Mouse (Mus musculus): ENCODE results near the gene Adam33. TPM values are rescaled to one million over a fixed set of nuclear protein-coding genes. Genes with fewer than 3 reads are reported as not detected.

Adam33 gene
- polyA plus RNA-seq, 1 experiment from 2014 or later, result 3.6 TPM

GRCm38 (mm10) chr2:131061607-131062006, 2.0 kb downstream of the Adam33 start:
- 53% methylated on average over 5 of the region's 5 CpGs for WGBS
- Histone ChIP-seq H3K4me2 (replicated peaks; ENCODE audit: low read depth, low read length) (no peak overlapping the region), H3K4me1 (ENCODE audit: control insufficient read depth, insufficient read depth, low read length) (peaks cover 8% of the 10 kb centered on the region; the same call in 1 of the 2 replicates), H3K36me3 (ENCODE audit: control insufficient read depth, insufficient read depth, low read length) (no peaks in the 10 kb centered on the region), H3K9me3 (ENCODE audit: control insufficient read depth, low read depth, low read length) (no peaks in the 10 kb centered on the region), H3K4me3 (ENCODE audit: low read depth, low read length) (no peak overlapping the region), H3K9ac (replicated peaks; ENCODE audit: low read depth, low read length) (no peak overlapping the region), H3K27me3 (ENCODE audit: control insufficient read depth, insufficient read depth, low read length) (0 out of 2 replicates have a peak, but pooled peaks cover 3% of the 10 kb centered on the region), H3K27ac (ENCODE audit: low read length) (no peak overlapping the region)
- no peak for ATAC-seq (ENCODE audit: insufficient number of reproducible peaks, insufficient read depth, low FRiP score, low read depth)

- Histone ChIP-seq H3K36me3 (ENCODE audit: control insufficient read depth, insufficient read depth, low read length) (no peaks in the 10 kb centered on the region), H3K27me3 (ENCODE audit: control insufficient read depth, insufficient read depth, low read length) (peaks cover 6% of the 10 kb centered on the region; the same call in 1 of the 2 replicates), H3K4me3 (ENCODE audit: low read depth, low read length) (no peak overlapping the region), H3K4me1 (ENCODE audit: control insufficient read depth, insufficient read depth, low read length) (peaks cover 10% of the 10 kb centered on the region; the same call in 1 of the 2 replicates), H3K9ac (replicated peaks; ENCODE audit: low read depth, low read length) (no peak overlapping the region), H3K4me2 (replicated peaks; ENCODE audit: low read depth, low read length) (no peak overlapping the region), H3K9me3 (ENCODE audit: control insufficient read depth, low read depth, low read length) (no peaks in the 10 kb centered on the region), H3K27ac (ENCODE audit: low read length) (no peak overlapping the region)
- 70% methylated on average over 6 of the region's 6 CpGs for WGBS
- no peak for ATAC-seq (ENCODE audit: insufficient number of reproducible peaks, insufficient read depth, low FRiP score, low read depth)
Observed at GRCm38 (mm10) chr2:131060784-131061183, 2.8 kb downstream of the Adam33 start.

DNA sequence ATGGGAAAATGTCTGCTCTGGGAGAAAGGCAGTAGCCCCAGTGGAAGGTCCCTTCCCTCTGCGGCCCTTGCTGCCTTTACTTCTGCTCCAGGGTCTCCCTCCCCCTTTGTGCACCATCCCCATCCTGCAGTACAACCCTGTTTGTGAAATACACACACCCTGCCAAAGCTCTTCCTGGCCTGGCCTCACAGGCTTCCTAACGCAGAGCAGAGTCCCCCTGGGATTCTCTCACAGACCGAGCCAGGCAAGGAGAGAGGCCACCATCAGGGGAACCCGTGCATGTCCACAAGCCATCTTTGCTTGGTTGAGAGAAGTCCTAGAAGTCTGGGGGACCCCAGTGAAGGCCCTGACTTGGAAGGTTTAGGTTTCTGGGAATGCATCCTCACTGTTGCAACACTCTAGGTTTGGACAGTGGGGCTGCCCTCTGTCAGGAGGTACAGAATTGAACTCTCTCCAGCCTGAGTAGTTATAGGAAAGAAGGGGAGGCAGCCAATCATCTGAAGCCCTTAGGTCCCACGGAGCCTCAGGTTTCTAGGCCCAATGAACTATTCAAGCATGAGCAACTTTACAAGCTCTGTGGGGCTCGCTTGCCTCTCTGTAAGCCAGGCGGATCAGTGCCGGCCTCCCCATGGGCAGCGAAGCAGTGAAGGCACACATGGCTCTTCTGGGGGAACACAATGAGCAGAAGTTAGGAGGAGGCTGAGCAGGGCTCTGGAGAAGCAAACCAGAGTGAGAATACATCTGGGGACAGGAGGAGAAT, 3.7 kb downstream of the Adam33 start:
- no peak overlapping the region for H3K27ac ChIP-seq (ENCODE audit: low read length)
- peaks cover 11% of the 10 kb centered on the region; the same call in 1 of the 2 replicates for H3K4me1 ChIP-seq (ENCODE audit: control insufficient read depth, insufficient read depth, low read length)
- no peaks in the 10 kb centered on the region for H3K36me3 ChIP-seq (ENCODE audit: control insufficient read depth, insufficient read depth, low read length)
- no peaks in the 10 kb centered on the region for H3K9me3 ChIP-seq (ENCODE audit: control insufficient read depth, low read depth, low read length)
- no peak for ATAC-seq (ENCODE audit: insufficient number of reproducible peaks, insufficient read depth, low FRiP score, low read depth)
- H3K9ac ChIP-seq (replicated peaks; ENCODE audit: low read depth, low read length), result no peak overlapping the region
- peaks cover 13% of the 10 kb centered on the region for H3K27me3 ChIP-seq (ENCODE audit: control insufficient read depth, insufficient read depth, low read length)
- 74% methylated on average over 9 of the region's 9 CpGs for WGBS
- no peak overlapping the region for H3K4me2 ChIP-seq (replicated peaks; ENCODE audit: low read depth, low read length)
- H3K4me3 ChIP-seq (ENCODE audit: low read depth, low read length), result no peak overlapping the region

DNA sequence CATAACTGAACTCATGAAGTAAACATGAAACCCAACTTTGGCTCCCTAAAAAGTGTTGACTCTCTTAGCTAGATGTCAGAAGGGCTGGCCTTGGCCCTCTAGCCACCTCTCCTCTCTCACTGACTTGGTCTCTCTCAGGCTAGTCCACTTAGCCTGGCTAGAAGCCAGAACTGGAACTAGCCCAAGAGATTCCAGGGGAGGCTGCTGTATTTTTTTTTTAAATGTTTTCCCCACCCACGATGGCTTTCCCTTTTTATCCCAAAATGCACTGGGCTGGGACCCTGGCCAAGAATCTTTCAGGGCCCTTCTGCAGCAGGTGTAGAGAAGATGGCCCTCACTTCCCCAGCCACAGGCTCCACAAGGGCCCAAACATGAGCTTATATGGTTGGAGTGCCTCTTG, 4.2 kb downstream of the Adam33 start:
- Histone ChIP-seq H3K36me3 (ENCODE audit: control insufficient read depth, insufficient read depth, low read length) (no peaks in the 10 kb centered on the region), H3K4me1 (ENCODE audit: control insufficient read depth, insufficient read depth, low read length) (peaks cover 14% of the 10 kb centered on the region; the same call in 1 of the 2 replicates), H3K27me3 (ENCODE audit: control insufficient read depth, insufficient read depth, low read length) (peaks cover 19% of the 10 kb centered on the region), H3K9ac (replicated peaks; ENCODE audit: low read depth, low read length) (no peak overlapping the region), H3K4me3 (ENCODE audit: low read depth, low read length) (no peak overlapping the region), H3K27ac (ENCODE audit: low read length) (no peak overlapping the region), H3K4me2 (replicated peaks; ENCODE audit: low read depth, low read length) (no peak overlapping the region), H3K9me3 (ENCODE audit: control insufficient read depth, low read depth, low read length) (no peaks in the 10 kb centered on the region)
- 14% methylated on average over 1 of the region's 1 CpGs for WGBS
- no peak for ATAC-seq (ENCODE audit: insufficient number of reproducible peaks, insufficient read depth, low FRiP score, low read depth)

- ATAC-seq (ENCODE audit: insufficient number of reproducible peaks, insufficient read depth, low FRiP score, low read depth), result no peak
- peaks cover 16% of the 10 kb centered on the region; the same call in 1 of the 2 replicates for H3K4me1 ChIP-seq (ENCODE audit: control insufficient read depth, insufficient read depth, low read length)
- 87% methylated on average over 8 of the region's 8 CpGs for WGBS
Observed at GRCm38 (mm10) chr2:131058672-131059071, 4.9 kb downstream of the Adam33 start.

DNA sequence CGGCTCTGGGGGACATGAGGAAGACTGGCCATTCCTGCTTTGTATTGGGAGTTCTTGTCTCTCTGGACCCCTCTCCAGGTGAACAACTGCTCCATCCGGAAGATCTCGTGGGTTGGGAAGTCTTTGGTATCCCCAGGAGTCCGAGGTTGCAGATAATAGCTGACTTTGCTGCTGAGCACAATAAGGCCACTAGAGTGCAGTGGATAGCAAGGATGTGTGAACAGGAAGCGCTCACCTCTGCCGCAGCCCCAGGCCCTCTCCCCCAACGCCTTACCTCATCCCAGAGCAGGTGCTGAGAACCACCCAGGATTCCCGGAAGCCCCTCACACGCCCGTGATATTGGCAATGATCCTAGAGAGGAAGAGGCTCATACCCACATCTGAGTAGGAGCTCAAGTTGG, 7.4 kb downstream of the Adam33 start:
- Histone ChIP-seq H3K4me1 (ENCODE audit: control insufficient read depth, insufficient read depth, low read length) (peaks cover 18% of the 10 kb centered on the region; the same call in 1 of the 2 replicates), H3K9ac (replicated peaks; ENCODE audit: low read depth, low read length) (no peak overlapping the region), H3K4me2 (replicated peaks; ENCODE audit: low read depth, low read length) (no peak overlapping the region), H3K27ac (ENCODE audit: low read length) (no peak overlapping the region), H3K9me3 (ENCODE audit: control insufficient read depth, low read depth, low read length) (no peaks in the 10 kb centered on the region), H3K27me3 (ENCODE audit: control insufficient read depth, insufficient read depth, low read length) (peaks cover 34% of the 10 kb centered on the region), H3K36me3 (ENCODE audit: control insufficient read depth, insufficient read depth, low read length) (no peaks in the 10 kb centered on the region), H3K4me3 (ENCODE audit: low read depth, low read length) (no peak overlapping the region)
- WGBS, result 2% methylated on average over 10 of the region's 10 CpGs
- no peak for ATAC-seq (ENCODE audit: insufficient number of reproducible peaks, insufficient read depth, low FRiP score, low read depth)

More at GRCm38 (mm10) chr2:131058672-131059071, 4.9 kb downstream of the Adam33 start:
- Histone ChIP-seq H3K4me3 (ENCODE audit: low read depth, low read length) (no peak overlapping the region), H3K4me2 (replicated peaks; ENCODE audit: low read depth, low read length) (no peak overlapping the region), H3K27me3 (ENCODE audit: control insufficient read depth, insufficient read depth, low read length) (peaks cover 23% of the 10 kb centered on the region), H3K27ac (ENCODE audit: low read length) (no peak overlapping the region), H3K9me3 (ENCODE audit: control insufficient read depth, low read depth, low read length) (no peaks in the 10 kb centered on the region), H3K36me3 (ENCODE audit: control insufficient read depth, insufficient read depth, low read length) (no peaks in the 10 kb centered on the region), H3K9ac (replicated peaks; ENCODE audit: low read depth, low read length) (no peak overlapping the region)

DNA sequence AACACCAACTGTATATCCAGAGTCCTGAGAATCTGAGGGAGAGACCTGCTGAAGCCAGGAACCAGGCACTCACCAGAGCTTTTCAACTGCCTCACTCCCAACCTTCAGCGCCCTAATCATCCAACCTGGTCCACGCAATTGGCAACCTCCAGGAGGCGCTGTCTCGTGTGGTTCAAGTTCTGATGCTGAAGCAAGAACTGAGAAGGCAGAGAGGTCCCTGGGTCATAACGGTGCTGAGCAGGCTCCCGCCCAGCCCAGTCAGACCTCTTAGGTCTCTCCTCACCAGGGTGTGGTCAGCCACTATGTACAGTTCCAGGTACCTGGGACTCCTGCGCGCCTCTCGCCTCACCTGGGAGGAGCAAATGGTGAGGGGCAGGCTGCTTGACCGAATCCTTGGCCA, 8.0 kb downstream of the Adam33 start:
- Histone ChIP-seq H3K27ac (ENCODE audit: low read length) (no peak overlapping the region), H3K4me2 (replicated peaks; ENCODE audit: low read depth, low read length) (no peak overlapping the region), H3K9ac (replicated peaks; ENCODE audit: low read depth, low read length) (no peak overlapping the region), H3K4me1 (ENCODE audit: control insufficient read depth, insufficient read depth, low read length) (peaks cover 18% of the 10 kb centered on the region; the same call in 1 of the 2 replicates), H3K9me3 (ENCODE audit: control insufficient read depth, low read depth, low read length) (no peaks in the 10 kb centered on the region), H3K27me3 (ENCODE audit: control insufficient read depth, insufficient read depth, low read length) (peaks cover 34% of the 10 kb centered on the region), H3K4me3 (ENCODE audit: low read depth, low read length) (no peak overlapping the region), H3K36me3 (ENCODE audit: control insufficient read depth, insufficient read depth, low read length) (no peaks in the 10 kb centered on the region)
- 6% methylated on average over 10 of the region's 10 CpGs for WGBS
- no peak for ATAC-seq (ENCODE audit: insufficient number of reproducible peaks, insufficient read depth, low FRiP score, low read depth)

DNA sequence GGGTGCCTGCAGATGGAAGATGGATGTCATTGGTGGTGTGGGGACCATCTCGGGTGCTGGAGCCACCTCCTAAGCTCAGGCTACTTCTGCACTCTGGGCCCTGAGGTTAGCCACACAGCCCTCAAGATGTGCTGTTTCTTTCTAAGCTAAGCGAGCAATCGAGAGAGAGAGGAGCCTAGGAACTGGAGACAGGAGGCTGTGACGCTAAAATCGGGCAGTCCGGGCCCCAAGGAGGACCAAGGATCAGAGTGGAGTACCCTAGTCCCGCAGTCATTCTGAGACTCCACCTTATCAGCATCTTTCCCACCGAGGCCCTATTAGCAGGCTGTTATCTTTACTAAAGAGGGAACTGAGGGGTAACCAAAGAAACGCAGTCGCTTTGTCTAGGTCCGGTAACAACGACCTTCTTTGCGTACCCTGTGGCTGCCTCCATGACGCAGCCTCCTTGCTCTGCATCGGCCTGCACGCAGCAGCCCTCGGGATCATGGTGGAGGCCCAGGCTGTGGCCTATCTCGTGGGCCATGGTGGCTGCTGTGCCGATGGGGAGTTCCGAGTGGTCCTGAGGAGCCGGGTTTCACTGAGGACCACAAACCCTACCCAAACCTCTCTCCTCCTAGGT, 8.9 kb downstream of the Adam33 start:
- WGBS, result 5% methylated on average over 21 of the region's 21 CpGs
- no peak for ATAC-seq (ENCODE audit: insufficient number of reproducible peaks, insufficient read depth, low FRiP score, low read depth)
- H3K9ac ChIP-seq (replicated peaks; ENCODE audit: low read depth, low read length), result no peak overlapping the region

More for the DNA sequence above, 8.9 kb downstream of the Adam33 start:
- H3K4me3 ChIP-seq (ENCODE audit: low read depth, low read length), result peak overlapping the region; percentile 19
- H3K4me2 ChIP-seq (replicated peaks; ENCODE audit: low read depth, low read length), result peak overlapping the region; percentile 44
- H3K27ac ChIP-seq (ENCODE audit: low read length), result no peak overlapping the region
- peaks cover 34% of the 10 kb centered on the region for H3K27me3 ChIP-seq (ENCODE audit: control insufficient read depth, insufficient read depth, low read length)
- H3K36me3 ChIP-seq (ENCODE audit: control insufficient read depth, insufficient read depth, low read length), result no peaks in the 10 kb centered on the region
- H3K9me3 ChIP-seq (ENCODE audit: control insufficient read depth, low read depth, low read length), result no peaks in the 10 kb centered on the region
- H3K4me1 ChIP-seq (ENCODE audit: control insufficient read depth, insufficient read depth, low read length), result peaks cover 14% of the 10 kb centered on the region; the same call in 1 of the 2 replicates
